Mouse (Mus musculus) limb, embryonic 14.5 days (tissue): ENCODE results near the gene Ptpn4. TPM values are rescaled to one million over a fixed set of nuclear protein-coding genes. Genes with fewer than 3 reads are reported as not detected.

Experiments used
- ATAC-seq: fragments of 200-750 bp; cut with Nextera tagmentation; 2 replicates; pipeline ENCODE4 v1.8.0; 2017; ENCODE audit warnings: low read depth, moderate number of reproducible peaks, moderate TSS enrichment; ENCODE audit not compliant: low FRiP score
- DNase-seq: peaks from one replicate; pipeline ENCODE4 v3.0.0-alpha.2; 2015; ENCODE audit warnings: low spot score
- H3K27ac ChIP-seq: fragments of 300-500 bp; sonication (generic); replicated peaks from 2 replicates; pipeline ENCODE4 v1.5.1; 2014; ENCODE audit warnings: low read depth, mild to moderate bottlenecking, low read length, moderate library complexity, mixed read lengths
- H3K27me3 ChIP-seq: fragments of 300-500 bp; sonication (generic); 2 replicates; pipeline ENCODE4 v1.6.1; 2014; ENCODE audit warnings: low read length, mixed read lengths; ENCODE audit not compliant: control insufficient read depth, insufficient read depth
- H3K36me3 ChIP-seq: fragments of 300-500 bp; sonication (generic); 2 replicates; pipeline ENCODE4 v1.6.1; 2014; ENCODE audit warnings: mild to moderate bottlenecking, low read length, moderate library complexity, mixed read lengths; ENCODE audit not compliant: control insufficient read depth, insufficient read depth
- H3K4me1 ChIP-seq: fragments of 300-500 bp; sonication (generic); 2 replicates; pipeline ENCODE4 v1.6.1; 2014; ENCODE audit warnings: antibody characterized with exemption, low read length, mixed read lengths; ENCODE audit not compliant: control insufficient read depth, insufficient read depth
- H3K4me2 ChIP-seq: fragments of 300-500 bp; sonication (generic); replicated peaks from 2 replicates; pipeline ENCODE4 v1.6.1; 2014; ENCODE audit warnings: low read depth, mild to moderate bottlenecking, low read length, moderate library complexity; ENCODE audit not compliant: severe bottlenecking
- H3K4me3 ChIP-seq: fragments of 300-500 bp; sonication (generic); replicated peaks from 2 replicates; pipeline ENCODE4 v1.5.1; 2014; ENCODE audit warnings: low read length
- H3K9ac ChIP-seq: fragments of 300-500 bp; sonication (generic); 2 replicates; pipeline ENCODE4 v1.6.1; 2014; ENCODE audit warnings: mild to moderate bottlenecking, low read depth, low read length, moderate library complexity; ENCODE audit not compliant: severe bottlenecking
- H3K9me3 ChIP-seq: fragments of 300-500 bp; sonication (generic); 2 replicates; pipeline ENCODE4 v1.6.1; 2016; ENCODE audit warnings: low read length; ENCODE audit not compliant: control insufficient read depth
- POLR2A ChIP-seq: fragments of 200-500 bp; IDR thresholded peaks from 2 replicates; pipeline ENCODE4 v1.8.0; 2012; ENCODE audit warnings: inconsistent platforms, mild to moderate bottlenecking, moderate library complexity, borderline replicate concordance; ENCODE audit not compliant: insufficient read depth, insufficient read length; ENCODE audit errors: extremely low read depth
- WGBS: fragments of 180-500 bp; shearing (Covaris S2); extraction: QIAGEN DNeasy Blood & Tissue Kit; methylation state at CpG from one replicate; pipeline ENCODE4 v1.1.7; 2014; 5-methylcytosine and 5-hydroxymethylcytosine counted together
- polyA plus RNA-seq, 2 experiments: library from polyadenylated mRNA; depleted of rRNA in 1 of 2; stranded (reverse) in 1 of 2; unstranded in 1 of 2; fragments of >200 nt; fragmentation: Nextera tagmentation in 1 of 2; extraction: Ambion mirVana in 1 of 2; gene quantifications; 2 replicates each; pipeline versions ENCODE4 v1.2.1 to v1.2.3; 2012 to 2014

Gene Ptpn4
- polyA plus RNA-seq, 2 experiments, result 4.2 to 7.5 TPM

DNA sequence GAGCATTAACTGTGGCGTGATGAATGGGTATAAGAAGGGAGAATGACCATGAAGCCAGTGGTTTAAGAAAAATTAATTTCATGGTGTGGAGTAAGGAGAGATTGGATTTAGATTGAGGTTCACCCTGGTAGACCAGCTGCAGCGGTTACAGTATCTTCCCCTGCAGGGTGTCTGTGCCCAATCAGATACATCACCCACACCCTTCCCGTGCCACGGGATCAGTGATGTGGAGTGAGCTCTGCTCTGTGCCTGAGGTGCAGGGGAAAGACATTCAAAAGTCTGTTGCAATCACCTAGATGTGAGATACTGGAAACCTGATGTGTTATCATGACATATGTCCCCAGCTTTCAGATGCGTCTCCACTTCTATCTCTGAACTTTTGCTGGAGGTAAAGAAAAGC is 15.6 kb upstream of the Ptpn4 start:
- DNase-seq (no peak), ATAC-seq (no peak)
- no peaks in the 10 kb centered on the region for H3K9me3 ChIP-seq
- H3K4me1 ChIP-seq, result no peaks in the 10 kb centered on the region
- H3K9ac ChIP-seq, result no peak overlapping the region
- H3K4me2 ChIP-seq, result no peak overlapping the region
- no peak overlapping the region for H3K27ac ChIP-seq
- H3K36me3 ChIP-seq, result no peaks in the 10 kb centered on the region
- no peak for TF ChIP-seq POLR2A
- WGBS, result 84% methylated on average over 5 of the region's 5 CpGs
- no peak overlapping the region for H3K4me3 ChIP-seq
- H3K27me3 ChIP-seq, result no peaks in the 10 kb centered on the region

DNA sequence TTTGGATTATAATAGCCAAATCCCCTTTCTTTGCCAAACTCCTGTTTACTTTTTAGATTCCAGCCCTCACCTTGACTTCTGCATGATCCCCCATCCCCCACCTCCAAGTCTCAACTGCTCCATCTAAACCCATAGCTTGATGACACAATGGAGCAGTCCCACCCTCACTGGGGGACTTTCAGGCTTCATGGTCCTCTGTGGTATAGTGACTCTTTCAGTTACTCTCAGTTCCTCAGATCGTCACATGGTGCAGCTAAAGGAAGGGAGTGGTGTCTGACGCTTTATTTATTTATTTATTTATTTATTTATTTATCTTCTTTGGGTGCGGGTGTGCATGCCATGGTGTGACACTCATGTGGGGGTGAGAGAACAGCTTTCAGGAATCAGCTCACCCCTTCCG is 14.9 kb upstream of the Ptpn4 start:
- no peak overlapping the region for H3K9ac ChIP-seq
- no peak overlapping the region for H3K4me2 ChIP-seq
- H3K4me1 ChIP-seq, result no peaks in the 10 kb centered on the region
- no peaks in the 10 kb centered on the region for H3K27me3 ChIP-seq
- no peak overlapping the region for H3K4me3 ChIP-seq
- WGBS, result 90% methylated on average over 4 of the region's 4 CpGs
- TF ChIP-seq POLR2A, result no peak
- ATAC-seq, result no peak
- H3K27ac ChIP-seq, result no peak overlapping the region
- H3K9me3 ChIP-seq, result no peaks in the 10 kb centered on the region
- no peak for DNase-seq
- no peaks in the 10 kb centered on the region for H3K36me3 ChIP-seq

DNA sequence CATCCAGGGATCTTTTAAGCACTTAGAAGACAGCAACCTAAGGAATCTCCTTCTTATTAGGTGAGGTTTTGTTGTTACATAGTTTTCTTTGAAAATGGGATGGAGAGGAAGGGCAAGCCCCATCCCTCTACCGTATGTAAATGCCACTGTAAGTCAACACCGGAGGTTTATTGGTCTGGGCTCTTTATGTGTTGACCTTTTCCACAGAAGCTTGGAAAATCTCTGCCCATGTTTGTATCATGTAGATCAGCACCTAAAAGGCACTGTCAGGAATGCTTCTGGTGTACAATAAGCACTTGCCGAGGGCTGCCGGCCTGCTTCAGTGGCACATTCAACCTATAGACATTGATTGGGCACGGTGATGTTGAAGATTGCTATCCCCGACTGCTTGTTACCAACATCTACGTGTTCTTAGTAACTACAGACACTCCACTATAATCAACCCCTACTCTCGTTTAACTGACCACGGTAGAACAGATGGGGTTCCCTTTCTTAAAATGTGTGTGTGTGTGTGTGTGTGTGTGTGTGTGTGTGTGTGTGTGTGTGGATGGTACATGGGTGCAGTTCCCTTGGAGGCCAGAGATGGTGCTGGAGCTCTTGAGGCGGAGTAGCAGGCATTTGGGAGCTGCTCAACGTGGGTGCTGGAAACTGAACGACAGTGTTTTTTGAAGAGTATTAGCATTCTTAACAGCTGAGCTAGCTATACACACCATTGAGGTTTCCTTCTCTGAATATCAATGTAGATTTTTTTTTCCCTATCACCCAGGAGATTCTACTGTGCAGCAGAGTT is 11.9 kb upstream of the Ptpn4 start:
- Histone ChIP-seq H3K27ac (no peak overlapping the region), H3K9me3 (no peaks in the 10 kb centered on the region), H3K36me3 (no peaks in the 10 kb centered on the region), H3K9ac (no peak overlapping the region), H3K4me1 (no peaks in the 10 kb centered on the region), H3K27me3 (no peaks in the 10 kb centered on the region), H3K4me3 (no peak overlapping the region), H3K4me2 (no peak overlapping the region)
- ATAC-seq, result no peak
- WGBS, result 92% methylated on average over 12 of the region's 12 CpGs
- no peak for DNase-seq
- no peak for TF ChIP-seq POLR2A

DNA sequence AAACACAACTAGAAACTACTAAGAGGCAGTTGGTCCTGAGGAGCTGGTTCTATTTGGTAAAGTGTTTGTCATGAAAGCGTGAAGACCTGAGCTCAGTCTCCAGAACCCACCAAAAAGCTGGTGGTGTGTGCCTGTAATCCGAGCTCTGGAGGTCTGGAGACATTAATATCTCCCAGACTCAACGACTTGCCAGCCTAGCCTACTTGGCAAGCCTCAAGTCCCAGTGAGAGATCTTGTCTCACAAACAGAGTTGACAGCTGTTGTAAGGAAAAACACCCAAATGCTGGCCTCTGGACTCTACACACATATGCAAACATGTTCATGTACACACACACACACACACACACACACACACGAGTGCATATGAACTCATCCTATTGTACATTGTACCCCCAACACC is 7.9 kb upstream of the Ptpn4 start:
- Histone ChIP-seq H3K4me2 (no peak overlapping the region), H3K9me3 (no peaks in the 10 kb centered on the region), H3K4me3 (no peak overlapping the region), H3K9ac (no peak overlapping the region), H3K27ac (no peak overlapping the region), H3K36me3 (no peaks in the 10 kb centered on the region), H3K27me3 (no peaks in the 10 kb centered on the region), H3K4me1 (no peaks in the 10 kb centered on the region)
- DNase-seq, result no peak
- ATAC-seq, result no peak
- 50% methylated on average over 4 of the region's 4 CpGs for WGBS
- TF ChIP-seq POLR2A, result no peak

DNA sequence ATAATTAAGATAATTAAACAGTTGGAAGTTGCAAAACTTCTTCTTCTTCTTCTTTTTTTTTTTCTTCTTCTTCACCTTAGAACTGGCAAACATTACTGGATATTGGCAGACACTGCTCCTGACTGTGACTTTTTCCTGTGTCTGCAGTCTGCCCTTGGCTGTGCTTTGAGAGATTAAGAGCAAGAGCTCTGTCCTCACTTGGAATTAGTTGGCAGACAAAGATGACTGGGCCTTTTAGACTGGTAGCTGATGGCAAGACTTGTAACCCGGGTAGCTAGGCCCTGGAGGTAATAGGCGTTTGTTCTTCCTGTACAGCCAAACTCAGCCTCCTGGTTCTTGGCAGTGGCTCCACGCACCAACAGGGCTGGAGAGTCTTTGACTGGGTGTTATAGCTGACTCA is 5.7 kb upstream of the Ptpn4 start:
- Histone ChIP-seq H3K4me3 (no peak overlapping the region), H3K4me2 (no peak overlapping the region), H3K4me1 (no peaks in the 10 kb centered on the region), H3K27ac (no peak overlapping the region), H3K9me3 (no peaks in the 10 kb centered on the region), H3K36me3 (no peaks in the 10 kb centered on the region), H3K27me3 (no peaks in the 10 kb centered on the region), H3K9ac (no peak overlapping the region)
- ATAC-seq (no peak), DNase-seq (no peak)
- no peak for TF ChIP-seq POLR2A
- 83% methylated on average over 3 of the region's 3 CpGs for WGBS

DNA sequence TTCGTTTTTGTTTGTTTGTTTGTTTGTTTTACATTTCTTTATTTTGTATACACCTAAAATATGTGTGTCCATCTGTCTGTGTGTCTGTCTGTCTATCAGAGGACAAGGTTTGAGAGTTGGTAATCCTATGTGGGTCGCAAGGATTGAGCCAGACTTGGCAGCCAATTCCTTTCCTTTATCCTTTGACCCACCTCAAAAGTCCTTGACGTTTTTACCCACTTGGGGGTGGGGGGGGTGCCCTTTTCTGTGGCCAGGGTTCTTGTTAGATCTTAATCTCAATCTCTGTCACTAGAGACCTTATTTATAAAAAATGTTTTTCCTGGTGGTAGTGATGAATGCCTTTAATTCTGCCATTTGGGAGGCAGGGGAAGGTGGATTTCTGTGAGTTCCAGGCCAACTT is 828 bp upstream of the Ptpn4 start:
- ATAC-seq (no peak), DNase-seq (no peak)
- H3K27me3 ChIP-seq, result no peaks in the 10 kb centered on the region
- peaks cover 14% of the 10 kb centered on the region for H3K4me1 ChIP-seq
- H3K9me3 ChIP-seq, result no peaks in the 10 kb centered on the region
- no peak overlapping the region for H3K4me3 ChIP-seq
- no peak overlapping the region for H3K9ac ChIP-seq
- H3K4me2 ChIP-seq, result 0 out of 2 replicates have a peak overlapping the region, but pooled peaks have one; percentile 62
- no peaks in the 10 kb centered on the region for H3K36me3 ChIP-seq
- 37% methylated on average over 3 of the region's 3 CpGs for WGBS
- no peak for TF ChIP-seq POLR2A
- H3K27ac ChIP-seq, result no peak overlapping the region
